Mouse (Mus musculus) ES-E14 (cell line): ENCODE measurements around the gene Ddx23. TPM values are rescaled to one million over a fixed set of nuclear protein-coding genes. Genes with fewer than 3 reads are reported as not detected.
A peak's percentile ranks its signal among the peaks of the same experiment; 100 is the strongest.

Experiments used
- DNase-seq: peaks from one replicate; pipeline ENCODE4 v3.0.0-alpha.2; 2013; ENCODE audit warnings: low read depth, low spot score
- H3K27ac ChIP-seq: 2 replicates; pipeline ENCODE4 v1.5.1; 2012; ENCODE audit warnings: low read depth, mild to moderate bottlenecking, low read length, moderate library complexity, mixed read lengths; ENCODE audit not compliant: poor library complexity, insufficient read depth, severe bottlenecking
- H3K36me3 ChIP-seq: 2 replicates; pipeline ENCODE4 v1.6.1; 2012; ENCODE audit warnings: mild to moderate bottlenecking, low read length, moderate library complexity, mixed read lengths; ENCODE audit not compliant: control insufficient read depth, poor library complexity, insufficient read depth, severe bottlenecking
- H3K4me1 ChIP-seq, 2 experiments: fragments of 150-350 bp in 1 of 2; sonication (generic) in 1 of 2; 2 replicates each; pipeline ENCODE4 v1.6.1; 2012; ENCODE audit warnings: low read length in 2 of 2, mild to moderate bottlenecking in 1 of 2, mixed read lengths in 1 of 2; ENCODE audit not compliant: control insufficient read depth in 2 of 2, insufficient read depth in 2 of 2, poor library complexity in 1 of 2
- H3K4me3 ChIP-seq, 2 experiments: fragments of 150-350 bp in 1 of 2; sonication (generic) in 1 of 2; 2 replicates each; pipeline ENCODE4 v1.5.1; 2012; ENCODE audit warnings: low read length in 2 of 2, low read depth in 1 of 2, mild to moderate bottlenecking in 1 of 2, mixed read lengths in 1 of 2; ENCODE audit not compliant: insufficient read depth in 1 of 2, poor library complexity in 1 of 2, severe bottlenecking in 1 of 2
- H3K9ac ChIP-seq: 2 replicates; pipeline ENCODE4 v1.6.1; 2012; ENCODE audit warnings: low read depth, mild to moderate bottlenecking, low read length, mixed read lengths; ENCODE audit not compliant: poor library complexity, insufficient read depth, severe bottlenecking
- H3K9me3 ChIP-seq: fragments of 150-350 bp; sonication (generic); 2 replicates; pipeline ENCODE4 v1.6.1; 2012; ENCODE audit warnings: low read depth, mild to moderate bottlenecking, low read length; ENCODE audit not compliant: control insufficient read depth, insufficient read depth
- CHD2 ChIP-seq: IDR thresholded peaks from 2 replicates; pipeline ENCODE4 v1.6.1; 2014; ENCODE audit warnings: mild to moderate bottlenecking, low read depth, low read length, inconsistent platforms
- HCFC1 ChIP-seq: IDR thresholded peaks from 2 replicates; pipeline ENCODE4 v1.6.1; 2012; ENCODE audit warnings: low read length, inconsistent platforms, borderline replicate concordance; ENCODE audit not compliant: insufficient read depth
- MAFK ChIP-seq: IDR thresholded peaks from 2 replicates; pipeline ENCODE4 v1.6.1; 2014; ENCODE audit warnings: mild to moderate bottlenecking, low read depth, low read length, inconsistent platforms; ENCODE audit not compliant: insufficient read depth
- ZC3H11A ChIP-seq: IDR thresholded peaks from 2 replicates; pipeline ENCODE4 v1.6.1; 2012; ENCODE audit warnings: low read depth, mild to moderate bottlenecking, inconsistent platforms, low read length, borderline replicate concordance
- ZNF384 ChIP-seq: IDR thresholded peaks from 2 replicates; pipeline ENCODE4 v1.6.1; 2012; ENCODE audit warnings: low read depth, low read length, inconsistent platforms
- in situ Hi-C, 2 experiments: fragments of 600-800 bp; cut with MboI; formaldehyde crosslinking; loops; one replicate each; pipeline ENCODE4 v1.15.1; 2025; ENCODE audit warnings: low sequenced_read_pairs in 2 of 2, inconsistent platforms in 1 of 2; ENCODE audit not compliant: unreplicated experiment in 2 of 2
- total RNA-seq: library from RNA; depleted of rRNA; stranded (reverse); fragments of 300-350 nt; gene quantifications from 2 replicates; pipeline ENCODE4 v1.2.3, GENCODE M21; 2012

Ddx23 gene
- total RNA-seq, 1 experiment: 147 TPM

- H3K9ac ChIP-seq: no peak overlapping the region
- DNase-seq: no peak
- TF ChIP-seq MAFK (no peak), HCFC1 (no peak), ZNF384 (no peak), CHD2 (no peak), ZC3H11A (no peak)
- H3K4me3 ChIP-seq: no peak overlapping the region
- peaks cover 84% of the 10 kb centered on the region for H3K36me3 ChIP-seq
- peaks cover 0 to 14% of the 10 kb centered on the region in 2 experiments; a peak in 1 of 4 replicates for H3K4me1 ChIP-seq
- H3K9me3 ChIP-seq: no peaks in the 10 kb centered on the region
- no peak overlapping the region for H3K27ac ChIP-seq
- in situ Hi-C loops: no loop called here
Observed at GRCm38 (mm10) chr15:98646737-98647136, 16.0 kb downstream of the Ddx23 start.

- DNase-seq: no peak
- Histone ChIP-seq H3K9me3 (no peaks in the 10 kb centered on the region), H3K9ac (no peak overlapping the region), H3K27ac (no peak overlapping the region), H3K36me3 (peaks cover 82% of the 10 kb centered on the region), H3K4me1 (peaks cover 3 to 27% of the 10 kb centered on the region in 2 experiments; a peak in 3 of 4 replicates), H3K4me3 (no peak overlapping the region)
- in situ Hi-C loops: no loop called here
- TF ChIP-seq ZC3H11A (no peak), ZNF384 (peak; percentile 87)
Observed at GRCm38 (mm10) chr15:98645057-98646026, 17.4 kb downstream of the Ddx23 start.

DNA sequence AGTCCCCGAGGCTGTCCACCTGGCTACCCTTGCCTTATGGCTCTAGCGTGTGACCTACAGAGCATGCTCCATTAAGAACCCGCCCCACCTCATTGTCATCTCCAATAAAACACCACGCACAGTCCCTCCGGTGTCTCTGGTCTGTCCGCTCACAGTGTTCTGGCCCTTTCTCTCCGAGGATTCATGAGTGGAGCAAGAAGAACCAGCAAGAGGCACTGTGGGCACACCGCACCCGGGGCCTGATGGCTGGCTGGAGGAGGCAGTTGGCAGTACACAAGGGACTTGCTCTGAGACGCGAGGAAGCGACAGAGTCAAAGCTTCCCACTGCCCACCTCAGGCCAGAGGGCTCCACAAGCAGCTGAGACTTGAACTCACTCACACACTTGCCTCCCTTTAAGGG lies 18.3 kb downstream of the Ddx23 start:
- peaks cover 77% of the 10 kb centered on the region for H3K36me3 ChIP-seq

GRCm38 (mm10) chr15:98640157-98640556 lies 22.5 kb downstream of the Ddx23 start:
- peaks cover 42% of the 10 kb centered on the region for H3K36me3 ChIP-seq
- no peak for TF ChIP-seq ZNF384
- TF ChIP-seq MAFK: no peak
- TF ChIP-seq CHD2: no peak
- TF ChIP-seq HCFC1: no peak
- no peak for TF ChIP-seq ZC3H11A
- H3K9me3 ChIP-seq: no peaks in the 10 kb centered on the region
- H3K4me3 ChIP-seq: no peak overlapping the region
- in situ Hi-C loops: no loop called here
- H3K4me1 ChIP-seq: peaks cover 9 to 45% of the 10 kb centered on the region in 2 experiments
- DNase-seq: peak; percentile 74
- H3K9ac ChIP-seq: peak overlapping the region; percentile 41; the same call in 1 of the 2 replicates
- no peak overlapping the region; the same call in 1 of the 2 replicates for H3K27ac ChIP-seq

More for the DNA sequence above, 18.3 kb downstream of the Ddx23 start:
- Histone ChIP-seq H3K4me3 (peak overlapping the region in 1 of 2 experiments; percentile 22; a peak in 1 of 4 replicates), H3K9me3 (no peaks in the 10 kb centered on the region), H3K9ac (no peak overlapping the region), H3K4me1 (peaks cover 3 to 31% of the 10 kb centered on the region in 2 experiments; a peak in 3 of 4 replicates), H3K27ac (no peak overlapping the region)
- no peak for TF ChIP-seq CHD2
- no peak for TF ChIP-seq ZNF384
- TF ChIP-seq ZC3H11A: no peak
- TF ChIP-seq HCFC1: no peak
- no peak for TF ChIP-seq MAFK
- no peak for DNase-seq
- in situ Hi-C loops: no loop called here
